Mouse (Mus musculus): ENCODE data around the gene Snrpc. TPM values are rescaled to one million over a fixed set of nuclear protein-coding genes. Genes with fewer than 3 reads are reported as not detected.

The Snrpc gene
- polyA plus RNA-seq, 1 experiment from 2014 or later, result 331 TPM

Other genes with a start within 250 kb of the Snrpc start
- gene Nudt3, start 214.7 kb upstream of the Snrpc start, polyA plus RNA-seq (2016; fragmentation: Nextera tagmentation; extraction: Ambion mirVana), result 89.7 and 107 TPM in 2 replicates
- not detected in 2 replicates for gene RPS10-NUDT3, start 202.9 kb upstream of the Snrpc start, polyA plus RNA-seq (2016; fragmentation: Nextera tagmentation; extraction: Ambion mirVana)
- 629 and 734 TPM in 2 replicates for gene Rps10, start 201.5 kb upstream of the Snrpc start, polyA plus RNA-seq (2016; fragmentation: Nextera tagmentation; extraction: Ambion mirVana)
- 2.1 and 3.3 TPM in 2 replicates for gene Pacsin1, start 182.6 kb upstream of the Snrpc start, polyA plus RNA-seq (2016; fragmentation: Nextera tagmentation; extraction: Ambion mirVana)
- gene Spdef, start 109.2 kb upstream of the Snrpc start, polyA plus RNA-seq (2016; fragmentation: Nextera tagmentation; extraction: Ambion mirVana), result 0.11 and 0.33 TPM in 2 replicates
- gene D17Wsu92e, start 17.5 kb upstream of the Snrpc start, polyA plus RNA-seq (2016; fragmentation: Nextera tagmentation; extraction: Ambion mirVana), result 11.9 and 17.2 TPM in 2 replicates
- 5.0 and 6.2 TPM in 2 replicates for gene Uhrf1bp1, start 18.3 kb downstream of the Snrpc start, polyA plus RNA-seq (2016; fragmentation: Nextera tagmentation; extraction: Ambion mirVana)
- 9.2 and 10.4 TPM in 2 replicates for gene Anks1, start 71.2 kb downstream of the Snrpc start, polyA plus RNA-seq (2016; fragmentation: Nextera tagmentation; extraction: Ambion mirVana)
- 52.5 and 64.0 TPM in 2 replicates for gene Taf11, start 71.7 kb downstream of the Snrpc start, polyA plus RNA-seq (2016; fragmentation: Nextera tagmentation; extraction: Ambion mirVana)
- gene Tcp11, start 242.5 kb downstream of the Snrpc start, polyA plus RNA-seq (2016; fragmentation: Nextera tagmentation; extraction: Ambion mirVana), result 0.59 and 0.67 TPM in 2 replicates